Mouse (Mus musculus): ENCODE data around the gene Adam17.

Gene Adam17

GRCm38 (mm10) chr12:21362686-21363085 lies 10.7 kb downstream of the Adam17 start:
- no peak for DNase-seq (ENCODE audit: low read depth, low spot score)

GRCm38 (mm10) chr12:21353681-21354080 lies 19.8 kb downstream of the Adam17 start:
- DNase-seq (ENCODE audit: low read depth, low spot score): no peak

GRCm38 (mm10) chr12:21350113-21350876 lies 23.1 kb downstream of the Adam17 start:
- DNase-seq (ENCODE audit: low read depth, low spot score): no peak

- DNase-seq (ENCODE audit: low read depth, low spot score): no peak
These were observed 26.5 kb downstream of the Adam17 start for GRCm38 (mm10) chr12:21346972-21347371.

GRCm38 (mm10) chr12:21340674-21341073 lies 32.8 kb downstream of the Adam17 start:
- DNase-seq (ENCODE audit: low read depth, low spot score): no peak

- DNase-seq (ENCODE audit: low read depth, low spot score): no peak
These were observed 36.3 kb downstream of the Adam17 start for GRCm38 (mm10) chr12:21337171-21337570.

GRCm38 (mm10) chr12:21335869-21336268 lies 37.6 kb downstream of the Adam17 start:
- DNase-seq (ENCODE audit: low read depth, low spot score): no peak

- no peak for DNase-seq (ENCODE audit: low read depth, low spot score)
These were observed 39.7 kb downstream of the Adam17 start for GRCm38 (mm10) chr12:21333766-21334165.

- no peak for DNase-seq (ENCODE audit: low read depth, low spot score)
These were observed 40.4 kb downstream of the Adam17 start for GRCm38 (mm10) chr12:21333021-21333420.

- DNase-seq (ENCODE audit: low read depth, low spot score): no peak
These were observed 41.7 kb downstream of the Adam17 start for GRCm38 (mm10) chr12:21331711-21332110.

GRCm38 (mm10) chr12:21330961-21331576 lies 42.4 kb downstream of the Adam17 start:
- DNase-seq (ENCODE audit: low read depth, low spot score): no peak

- DNase-seq (ENCODE audit: low read depth, low spot score): no peak
These were observed 43.6 kb downstream of the Adam17 start for GRCm38 (mm10) chr12:21329661-21330400.

GRCm38 (mm10) chr12:21326325-21326724 lies 47.1 kb downstream of the Adam17 start:
- DNase-seq (ENCODE audit: low read depth, low spot score): no peak

GRCm38 (mm10) chr12:21325266-21325665 lies 48.2 kb downstream of the Adam17 start:
- DNase-seq (ENCODE audit: low read depth, low spot score): no peak

GRCm38 (mm10) chr12:21324101-21324500 lies 49.3 kb downstream of the Adam17 start:
- no peak for DNase-seq (ENCODE audit: low read depth, low spot score)

GRCm38 (mm10) chr12:21322856-21323255 lies 50.6 kb downstream of the Adam17 start:
- DNase-seq (ENCODE audit: low read depth, low spot score): no peak

- no peak for DNase-seq (ENCODE audit: low read depth, low spot score)
These were observed 51.1 kb downstream of the Adam17 start for GRCm38 (mm10) chr12:21322296-21322695.

- DNase-seq (ENCODE audit: low read depth, low spot score): no peak
These were observed 52.3 kb downstream of the Adam17 start for GRCm38 (mm10) chr12:21321170-21321569.

- DNase-seq (ENCODE audit: low read depth, low spot score): no peak
These were observed 53.1 kb downstream of the Adam17 start for GRCm38 (mm10) chr12:21320317-21320716.

GRCm38 (mm10) chr12:21318143-21318895 lies 55.1 kb downstream of the Adam17 start:
- peak; percentile 83 for DNase-seq (ENCODE audit: low read depth, low spot score)

GRCm38 (mm10) chr12:21316869-21317265 lies 56.6 kb downstream of the Adam17 start:
- peak; percentile 54 for DNase-seq (ENCODE audit: low read depth, low spot score)

Data from 3T3-L1 (cell line).